Mouse (Mus musculus) limb, embryonic 15.5 days (tissue): Measurements from ENCODE around the gene Isy1. TPM values are rescaled to one million over a fixed set of nuclear protein-coding genes. Genes with fewer than 3 reads are reported as not detected.

Experiments
- polyA plus RNA-seq: library from polyadenylated mRNA; unstranded; fragments of >200 nt; fragmentation: Nextera tagmentation; extraction: Ambion mirVana; gene quantifications from 2 replicates; pipeline ENCODE4 v1.2.1, GENCODE M21; 2015

The Isy1 gene
- polyA plus RNA-seq, 1 experiment from 2014 or later: 45.6 TPM

Other genes with a start within 250 kb of the Isy1 start
- 5.1 and 5.3 TPM in 2 replicates for gene Prokr1, start 248.1 kb downstream of the Isy1 start, polyA plus RNA-seq
- gene Aplf, start 166.6 kb downstream of the Isy1 start, polyA plus RNA-seq: 14.9 and 15.1 TPM in 2 replicates
- 0.97 and 1.2 TPM in 2 replicates for gene Efcc1, start 107.9 kb downstream of the Isy1 start, polyA plus RNA-seq
- gene Gp9, start 60.7 kb downstream of the Isy1 start, polyA plus RNA-seq: 0.97 and 1.3 TPM in 2 replicates
- 11.9 and 12.5 TPM in 2 replicates for gene Rab43, start 26.6 kb downstream of the Isy1 start, polyA plus RNA-seq
- gene Gm45140, start 3.0 kb downstream of the Isy1 start, polyA plus RNA-seq: 3.0 and 5.1 TPM in 2 replicates
- gene Cnbp, start 12.3 kb upstream of the Isy1 start, polyA plus RNA-seq: 1,091 and 1,093 TPM in 2 replicates
- 183 and 189 TPM in 2 replicates for gene Copg1, start 49.0 kb upstream of the Isy1 start, polyA plus RNA-seq
- gene Hmces, start 75.1 kb upstream of the Isy1 start, polyA plus RNA-seq: 48.8 and 49.8 TPM in 2 replicates
- 25.3 and 26.3 TPM in 2 replicates for gene H1fx, start 142.8 kb upstream of the Isy1 start, polyA plus RNA-seq
- 221 and 249 TPM in 2 replicates for gene Rab7, start 206.5 kb upstream of the Isy1 start, polyA plus RNA-seq
- 424 and 437 TPM in 2 replicates for gene Rpn1, start 245.7 kb upstream of the Isy1 start, polyA plus RNA-seq